Mouse (Mus musculus): ENCODE results near the gene Hipk3. TPM values are rescaled to one million over a fixed set of nuclear protein-coding genes. Genes with fewer than 3 reads are reported as not detected.

Gene Hipk3
- polyA plus RNA-seq, 1 experiment from 2014 or later = 6.3 TPM

DNA sequence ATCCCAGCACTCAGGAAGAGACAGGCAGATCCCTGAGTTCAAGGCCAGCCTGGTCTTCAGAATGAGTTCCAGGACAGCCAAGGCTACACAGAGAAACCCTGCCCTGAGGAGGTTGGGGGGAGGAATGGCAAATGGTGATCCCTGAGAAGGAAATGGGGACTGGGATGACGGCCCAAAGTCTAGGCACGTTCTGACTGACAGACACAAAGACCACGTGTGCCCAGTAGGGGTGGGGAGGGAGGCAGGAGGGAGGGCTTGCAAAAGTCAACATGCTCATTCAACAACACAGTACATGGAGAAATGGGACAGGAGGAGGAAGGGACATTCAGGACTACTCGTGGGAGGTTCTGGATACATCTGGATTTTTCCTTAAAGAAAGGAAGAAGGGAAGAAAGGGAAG, 81.8 kb downstream of the Hipk3 start:
- no peaks in the 10 kb centered on the region for H3K36me3 ChIP-seq (replicated peaks; ENCODE audit: insufficient read depth, low read length)
- H3K4me1 ChIP-seq (ENCODE audit: insufficient read depth) = peaks cover 9% of the 10 kb centered on the region
- DNase-seq (no peak), ATAC-seq (no peak)
- H3K9me3 ChIP-seq (ENCODE audit: low read length) = no peaks in the 10 kb centered on the region
- H3K9ac ChIP-seq (replicated peaks) = no peak overlapping the region
- no peak for TF ChIP-seq CTCF (IDR thresholded peaks at IDR 0.05; ENCODE audit: low read depth)
- no peak for TF ChIP-seq EP300 (IDR thresholded peaks at IDR 0.05; ENCODE audit: low read depth)
- no peak overlapping the region for H3K4me2 ChIP-seq (ENCODE audit: low read depth, low read length)
- H3K4me3 ChIP-seq (ENCODE audit: low read depth, low read length) = no peak overlapping the region
- no peak overlapping the region for H3K27ac ChIP-seq (ENCODE audit: low read depth)
- H3K27me3 ChIP-seq (ENCODE audit: insufficient read depth, low read length) = peaks cover 47% of the 10 kb centered on the region
- 20% methylated on average over 4 of the region's 4 CpGs for WGBS (ENCODE audit: insufficient replicate concordance)

- Histone ChIP-seq H3K4me1 (ENCODE audit: insufficient read depth) (peaks cover 9% of the 10 kb centered on the region), H3K9me3 (ENCODE audit: low read length) (no peaks in the 10 kb centered on the region), H3K4me3 (ENCODE audit: low read depth, low read length) (no peak overlapping the region), H3K9ac (replicated peaks) (no peak overlapping the region), H3K4me2 (ENCODE audit: low read depth, low read length) (no peak overlapping the region), H3K27me3 (ENCODE audit: insufficient read depth, low read length) (peaks cover 52% of the 10 kb centered on the region), H3K27ac (ENCODE audit: low read depth) (no peak overlapping the region), H3K36me3 (replicated peaks; ENCODE audit: insufficient read depth, low read length) (no peaks in the 10 kb centered on the region)
- no peak for ATAC-seq
- no peak for TF ChIP-seq CTCF (IDR thresholded peaks at IDR 0.05; ENCODE audit: low read depth)
- no peak for TF ChIP-seq EP300 (IDR thresholded peaks at IDR 0.05; ENCODE audit: low read depth)
- DNase-seq = no peak
- 85% methylated on average over 7 of the region's 7 CpGs for WGBS (ENCODE audit: insufficient replicate concordance)
Measured at GRCm38 (mm10) chr2:104411806-104412205, 82.4 kb downstream of the Hipk3 start.

GRCm38 (mm10) chr2:104410963-104411545, 83.2 kb downstream of the Hipk3 start, which contains the start of gene D430041D05Rik:
Gene D430041D05Rik, minus strand, starts transcription at chr2:104411013.
- Histone ChIP-seq H3K36me3 (replicated peaks; ENCODE audit: insufficient read depth, low read length) (no peaks in the 10 kb centered on the region), H3K27me3 (ENCODE audit: insufficient read depth, low read length) (peaks cover 54% of the 10 kb centered on the region), H3K9me3 (ENCODE audit: low read length) (no peaks in the 10 kb centered on the region), H3K4me2 (ENCODE audit: low read depth, low read length) (peak within 1 kb of the TSS; percentile 65), H3K27ac (ENCODE audit: low read depth) (no peak within 1 kb of the TSS), H3K9ac (replicated peaks) (no peak within 1 kb of the TSS), H3K4me1 (ENCODE audit: insufficient read depth) (peaks cover 9% of the 10 kb centered on the region), H3K4me3 (ENCODE audit: low read depth, low read length) (peak within 1 kb of the TSS; percentile 42)
- ATAC-seq = no peak
- TF ChIP-seq EP300 (IDR thresholded peaks at IDR 0.05; ENCODE audit: low read depth) (no peak), CTCF (IDR thresholded peaks at IDR 0.05; ENCODE audit: low read depth) (no peak)
- no peak for DNase-seq
- 55% methylated on average over 4 of the region's 4 CpGs for WGBS (ENCODE audit: insufficient replicate concordance)

DNA sequence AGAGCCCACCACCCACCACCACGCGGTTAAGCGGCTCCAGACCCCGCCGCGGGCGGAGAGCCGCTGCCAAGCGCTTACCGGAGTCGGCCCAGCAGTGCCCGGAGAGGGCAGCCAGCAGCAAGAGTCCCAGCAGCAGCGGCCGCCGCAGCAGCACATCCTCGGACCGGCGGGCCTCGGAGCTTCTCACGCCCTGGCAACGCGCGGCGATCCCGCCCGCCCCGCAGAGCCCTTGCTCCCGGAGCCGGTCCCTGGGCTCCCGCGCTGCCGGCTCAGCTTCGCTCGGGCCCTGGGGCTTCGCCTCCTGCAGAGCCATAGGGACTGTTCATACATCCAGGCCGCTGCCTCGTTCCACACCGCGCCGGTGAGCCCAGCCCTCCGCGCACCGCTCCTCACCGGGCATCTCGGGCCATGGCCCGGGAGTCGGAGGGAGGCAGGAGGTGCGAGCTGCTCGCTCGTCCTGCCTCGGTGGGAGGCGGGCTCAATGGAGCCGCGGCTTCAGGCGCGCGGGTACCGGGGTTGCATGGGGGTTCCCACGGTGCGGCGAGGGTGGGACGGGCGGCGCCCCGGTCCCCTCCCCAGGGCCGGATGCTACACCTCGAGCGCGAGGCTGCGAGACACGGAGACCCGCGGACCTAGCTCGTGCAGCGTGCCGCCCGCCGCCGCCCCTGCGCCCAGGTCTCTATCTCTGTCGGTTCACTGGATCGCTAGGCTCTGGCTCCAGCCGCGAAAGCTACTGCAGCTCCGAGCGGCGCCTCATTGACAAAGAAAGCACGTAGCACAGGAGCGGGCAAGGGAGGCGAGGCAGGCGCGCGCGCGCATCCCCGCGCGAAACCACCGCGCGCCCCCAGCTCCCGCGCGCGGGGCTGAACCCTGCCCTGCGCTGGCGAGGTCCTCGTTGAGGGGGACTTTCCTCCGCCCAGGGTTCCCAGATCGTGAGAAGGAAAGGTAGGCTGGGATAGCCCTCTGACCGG, 84.1 kb downstream of the Hipk3 start:
- Histone ChIP-seq H3K36me3 (replicated peaks; ENCODE audit: insufficient read depth, low read length) (no peaks in the 10 kb centered on the region), H3K4me1 (ENCODE audit: insufficient read depth) (peaks cover 9% of the 10 kb centered on the region), H3K9ac (replicated peaks) (no peak overlapping the region), H3K27me3 (ENCODE audit: insufficient read depth, low read length) (peaks cover 54% of the 10 kb centered on the region), H3K4me2 (ENCODE audit: low read depth, low read length) (peak overlapping the region; percentile 65), H3K4me3 (ENCODE audit: low read depth, low read length) (peak overlapping the region; percentile 42), H3K9me3 (ENCODE audit: low read length) (no peaks in the 10 kb centered on the region), H3K27ac (ENCODE audit: low read depth) (no peak overlapping the region)
- WGBS (ENCODE audit: insufficient replicate concordance) = under 1% methylated on average over 109 of the region's 111 CpGs
- ATAC-seq (no peak), DNase-seq (peak; percentile 23)
- TF ChIP-seq EP300 (IDR thresholded peaks at IDR 0.05; ENCODE audit: low read depth) (no peak), CTCF (IDR thresholded peaks at IDR 0.05; ENCODE audit: low read depth) (no peak)

DNA sequence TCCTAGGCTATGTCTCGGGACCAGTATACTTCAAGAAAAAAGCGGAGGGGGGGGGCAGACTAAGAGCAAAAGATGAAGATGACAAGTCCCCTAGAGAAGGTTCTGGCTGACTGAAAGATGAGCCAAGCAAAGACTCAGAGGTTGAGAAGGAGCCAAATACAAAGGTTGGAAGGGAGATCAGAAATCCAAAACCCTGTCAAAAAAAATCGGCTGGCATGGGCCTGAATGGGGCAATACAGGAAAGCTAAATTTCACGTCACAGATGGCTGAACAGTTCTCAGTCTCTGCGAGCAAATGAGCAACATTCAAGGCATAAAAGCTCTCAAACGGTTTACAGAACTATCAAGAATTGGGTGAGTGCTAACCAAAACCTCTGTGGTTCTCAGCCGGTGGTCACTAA, 85.9 kb downstream of the Hipk3 start:
- WGBS (ENCODE audit: insufficient replicate concordance) = 70% methylated on average over 7 of the region's 7 CpGs
- H3K27me3 ChIP-seq (ENCODE audit: insufficient read depth, low read length) = peaks cover 54% of the 10 kb centered on the region

DNA sequence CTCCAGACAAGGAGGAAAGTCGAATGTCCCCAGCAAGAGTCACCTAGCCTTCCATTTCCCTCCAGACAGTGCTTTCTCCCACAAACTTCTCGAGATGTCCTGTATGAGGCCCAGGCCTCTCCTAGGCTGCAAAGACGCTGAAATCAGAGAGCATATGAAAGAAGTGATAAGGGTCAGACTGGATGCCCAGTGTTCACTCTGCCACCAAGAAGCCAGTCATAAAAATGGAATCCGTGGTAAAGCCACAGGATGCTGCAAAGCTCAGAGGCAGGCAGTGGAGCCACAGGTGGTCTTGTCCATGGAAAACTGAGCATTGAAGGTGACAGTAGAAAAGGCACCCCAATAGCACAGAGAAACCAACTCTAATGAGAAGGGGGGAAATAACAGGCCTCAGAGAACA, 86.3 kb downstream of the Hipk3 start:
- Histone ChIP-seq H3K27me3 (ENCODE audit: insufficient read depth, low read length) (peaks cover 54% of the 10 kb centered on the region), H3K9ac (replicated peaks) (no peak overlapping the region), H3K27ac (ENCODE audit: low read depth) (no peak overlapping the region), H3K4me1 (ENCODE audit: insufficient read depth) (peaks cover 9% of the 10 kb centered on the region), H3K4me2 (ENCODE audit: low read depth, low read length) (no peak overlapping the region), H3K9me3 (ENCODE audit: low read length) (no peaks in the 10 kb centered on the region), H3K36me3 (replicated peaks; ENCODE audit: insufficient read depth, low read length) (no peaks in the 10 kb centered on the region), H3K4me3 (ENCODE audit: low read depth, low read length) (no peak overlapping the region)
- TF ChIP-seq CTCF (IDR thresholded peaks at IDR 0.05; ENCODE audit: low read depth) (no peak), EP300 (IDR thresholded peaks at IDR 0.05; ENCODE audit: low read depth) (no peak)
- no peak for ATAC-seq
- no peak for DNase-seq
- 50% methylated on average over 4 of the region's 4 CpGs for WGBS (ENCODE audit: insufficient replicate concordance)

More for the DNA sequence above, 85.9 kb downstream of the Hipk3 start:
- Histone ChIP-seq H3K27ac (ENCODE audit: low read depth) (no peak overlapping the region), H3K4me2 (ENCODE audit: low read depth, low read length) (no peak overlapping the region), H3K9me3 (ENCODE audit: low read length) (no peaks in the 10 kb centered on the region), H3K4me1 (ENCODE audit: insufficient read depth) (peaks cover 9% of the 10 kb centered on the region), H3K9ac (replicated peaks) (no peak overlapping the region), H3K36me3 (replicated peaks; ENCODE audit: insufficient read depth, low read length) (no peaks in the 10 kb centered on the region), H3K4me3 (ENCODE audit: low read depth, low read length) (no peak overlapping the region)
- TF ChIP-seq CTCF (IDR thresholded peaks at IDR 0.05; ENCODE audit: low read depth) = no peak
- TF ChIP-seq EP300 (IDR thresholded peaks at IDR 0.05; ENCODE audit: low read depth) = no peak
- no peak for ATAC-seq
- DNase-seq = no peak
